Mouse (Mus musculus) kidney, postnatal 14 days (tissue): ENCODE measurements around the gene Cnpy2.
A peak's percentile ranks its signal among the peaks of the same experiment; 100 is the strongest.
"Not testable (repeated sequence)": the region's sequence is repeated elsewhere in the genome, so short reads cannot be mapped to it uniquely, and the experiment has no call there.

Experiments used
- DNase-seq: peaks from one replicate; pipeline ENCODE4 v3.0.0; 2022; ENCODE audit warnings: mixed read lengths

Cnpy2 gene

GRCm38 (mm10) chr10:128322141-128323108 is at the start of gene Cnpy2:
Cnpy2 (plus strand) TSS chr10:128322459.
- peak; percentile 90 for DNase-seq

GRCm38 (mm10) chr10:128272819-128273439 is 49.3 kb upstream of the Cnpy2 start:
- DNase-seq = not testable (repeated sequence)

DNA sequence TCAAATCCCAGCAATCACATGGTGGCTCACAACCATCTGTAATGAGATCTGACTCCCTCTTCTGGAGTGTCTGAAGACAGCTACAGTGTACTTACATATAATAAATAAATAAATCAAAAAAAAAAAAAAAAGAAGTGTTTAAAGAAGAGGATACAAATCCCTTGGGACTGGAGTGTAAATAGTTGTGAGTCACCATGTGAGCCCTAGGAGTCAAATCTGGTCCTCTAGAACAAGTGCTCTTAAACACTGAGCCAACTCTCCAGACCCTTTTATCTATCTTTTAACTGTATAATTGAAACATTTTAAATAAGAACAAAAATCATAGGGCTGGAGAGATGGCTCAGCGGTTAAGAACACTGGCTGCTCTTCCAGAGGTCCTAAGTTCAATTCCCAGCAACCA is 46.9 kb upstream of the Cnpy2 start:
- not testable (repeated sequence) for DNase-seq

- no peak for DNase-seq
Observed at GRCm38 (mm10) chr10:128278158-128278557, 44.1 kb upstream of the Cnpy2 start.

DNA sequence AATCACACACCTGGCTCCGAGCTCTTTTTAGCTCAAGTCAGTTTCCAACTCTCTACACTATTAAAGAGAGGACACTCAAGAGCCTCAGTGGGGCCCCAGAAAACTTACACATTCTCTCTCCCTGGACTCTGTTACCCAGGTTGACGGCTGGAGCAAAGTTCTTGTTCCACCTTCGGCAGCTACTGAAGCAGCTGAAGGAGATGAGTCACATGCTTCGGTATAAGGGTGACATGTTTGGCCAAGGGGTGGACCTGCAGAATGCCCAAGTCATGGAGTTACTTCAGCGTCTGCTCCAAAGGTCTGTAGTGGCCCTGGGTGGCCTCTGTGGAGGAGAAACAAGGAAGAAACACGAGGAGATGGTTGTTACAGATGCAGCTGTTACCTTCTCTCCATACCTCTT is 41.3 kb upstream of the Cnpy2 start:
- peak; percentile 41 for DNase-seq

DNA sequence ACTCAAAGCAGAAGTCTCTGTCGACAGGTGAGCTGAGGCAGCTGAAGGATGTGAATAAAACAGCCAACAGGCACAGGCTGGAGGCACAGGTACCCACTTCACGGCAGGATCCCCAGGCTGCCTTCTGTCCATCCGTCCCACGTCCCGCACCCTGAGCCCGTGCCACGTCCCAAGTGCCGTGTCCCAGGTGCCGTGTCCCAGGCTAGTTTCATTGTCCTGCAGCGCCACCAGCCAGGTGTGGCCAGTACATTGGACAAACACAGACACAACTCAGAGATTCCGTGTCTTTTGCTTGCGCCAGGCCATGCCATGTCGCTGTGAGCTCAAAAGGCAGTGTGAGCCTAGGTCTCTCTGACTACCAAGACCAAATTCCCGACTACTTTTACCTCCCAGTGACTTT is 40.6 kb upstream of the Cnpy2 start:
- DNase-seq = no peak

DNA sequence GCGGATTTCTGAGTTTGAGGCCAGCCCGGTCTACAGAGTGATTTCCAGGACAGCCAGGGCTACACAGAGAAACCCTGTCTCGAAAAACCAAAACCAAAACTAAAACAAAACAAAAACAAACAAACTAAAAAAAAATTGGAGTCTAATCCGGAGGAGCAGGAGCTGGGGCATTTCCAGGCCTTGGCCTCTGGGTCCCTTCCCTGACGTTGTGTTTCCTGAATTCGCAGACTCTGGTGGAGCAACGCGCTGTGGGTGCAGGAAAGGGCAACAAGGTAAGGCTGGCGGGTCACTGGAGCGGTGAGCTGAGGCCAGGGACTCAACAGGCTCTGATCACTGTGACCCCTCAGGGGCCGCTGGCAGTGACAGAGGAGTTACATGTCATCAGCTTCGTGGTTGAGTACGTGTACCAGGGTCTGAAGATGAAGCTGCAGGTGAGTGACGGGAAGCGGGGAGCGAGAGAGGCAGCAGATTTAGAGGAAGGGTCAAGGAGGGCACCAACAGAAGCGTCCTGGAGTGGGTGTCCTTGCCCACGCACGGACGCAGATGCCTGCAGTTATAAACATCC is 39.3 kb upstream of the Cnpy2 start:
- no peak for DNase-seq

DNA sequence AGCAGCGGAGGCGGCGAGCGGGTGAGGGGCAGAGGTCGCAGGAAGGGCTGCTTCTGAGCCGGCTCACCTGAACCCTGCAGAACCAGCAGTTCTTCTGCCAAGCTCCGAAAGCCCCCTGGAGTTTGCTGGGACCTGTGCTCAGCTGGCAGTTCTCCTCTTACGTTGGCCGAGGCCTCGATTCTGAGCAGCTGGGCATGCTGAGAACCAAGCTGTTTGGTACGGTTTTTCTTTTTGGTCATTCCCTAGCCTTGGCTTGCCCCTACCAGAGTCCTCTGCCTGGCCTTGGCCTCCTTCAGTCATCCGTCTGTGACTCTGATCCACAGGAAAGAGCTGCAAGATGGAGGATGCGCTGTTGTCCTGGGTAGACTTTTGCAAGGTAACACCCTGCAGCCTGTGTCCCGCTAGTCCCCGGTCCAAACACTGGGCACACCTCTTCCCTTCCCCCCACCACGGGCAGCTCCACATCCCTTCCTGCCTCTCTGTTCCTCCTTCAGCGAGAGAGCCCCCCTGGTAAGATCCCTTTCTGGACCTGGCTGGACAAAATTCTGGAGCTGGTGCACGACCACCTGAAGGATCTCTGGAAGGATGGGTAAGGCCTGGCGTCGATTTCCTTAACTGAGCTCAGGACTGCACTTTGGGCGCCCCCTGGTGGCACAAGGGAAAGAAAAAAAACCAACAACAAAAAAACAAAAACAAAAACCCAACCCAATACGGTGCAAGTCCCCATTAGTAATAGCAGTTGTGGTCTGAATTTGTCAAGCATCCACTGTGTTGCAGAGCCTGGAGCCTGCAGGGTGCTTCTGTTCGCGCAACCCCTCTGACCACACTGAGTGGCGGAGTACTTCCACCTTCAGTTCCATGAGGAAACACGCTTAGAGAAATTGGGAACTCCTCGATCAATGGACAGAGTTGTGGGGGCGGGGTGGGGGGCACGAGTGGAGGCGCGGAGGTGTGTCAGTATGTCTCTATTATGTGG is 38.4 kb upstream of the Cnpy2 start:
- DNase-seq = peak; percentile 74

DNA sequence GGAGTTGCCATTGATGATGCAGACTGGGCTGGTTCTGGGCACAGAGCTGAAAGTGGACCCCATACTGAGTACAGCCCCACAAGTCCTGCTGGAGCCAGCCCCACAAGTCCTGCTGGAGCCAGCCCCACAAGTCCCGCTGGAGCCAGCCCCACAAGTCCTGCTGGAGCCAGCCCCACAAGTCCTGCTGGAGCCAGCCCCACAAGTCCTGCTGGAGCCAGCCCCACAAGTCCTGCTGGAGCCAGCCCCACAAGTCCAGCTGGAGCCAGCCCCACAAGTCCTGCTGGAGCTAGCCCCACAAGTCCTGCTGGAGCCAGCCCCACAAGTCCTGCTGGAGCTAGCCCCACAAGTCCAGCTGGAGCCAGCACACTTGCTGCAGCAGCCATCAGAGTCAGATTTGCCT is 31.7 kb upstream of the Cnpy2 start:
- DNase-seq = not testable (repeated sequence)

DNA sequence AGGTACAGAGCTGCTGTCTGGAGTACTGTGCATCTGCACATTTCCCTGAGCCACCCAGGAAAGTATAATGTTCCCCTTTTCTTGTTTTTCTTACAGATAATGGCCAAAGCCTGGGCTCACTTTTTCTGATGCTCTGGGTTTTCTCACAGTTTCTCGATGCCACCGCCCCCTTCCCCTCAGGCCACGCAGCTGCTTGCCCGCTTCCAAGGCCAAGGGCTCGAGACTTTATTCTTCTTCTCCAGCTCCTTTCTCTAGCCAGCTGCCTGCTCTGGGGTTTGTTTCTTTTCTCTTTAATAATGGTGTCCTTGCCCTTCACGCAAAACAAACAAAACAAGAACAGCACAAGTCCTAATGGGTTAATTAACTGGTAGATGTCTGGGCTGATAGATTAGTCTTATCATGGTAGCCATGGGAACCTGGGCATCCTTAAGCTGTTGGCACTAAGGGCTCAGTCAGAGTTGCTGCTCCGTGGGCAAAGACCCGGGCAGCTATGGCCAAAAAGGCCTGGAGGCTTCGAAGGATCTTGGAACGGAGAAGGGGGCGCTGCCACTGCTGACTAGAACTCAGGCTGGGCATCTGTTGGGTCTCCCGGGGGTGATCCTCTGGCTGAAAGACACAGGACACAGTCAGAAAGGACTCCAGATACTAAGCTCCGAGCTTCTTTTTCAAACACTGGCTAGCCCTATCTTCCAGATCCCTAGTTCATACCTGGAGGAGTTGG is 25.7 kb upstream of the Cnpy2 start:
- DNase-seq = no peak

DNA sequence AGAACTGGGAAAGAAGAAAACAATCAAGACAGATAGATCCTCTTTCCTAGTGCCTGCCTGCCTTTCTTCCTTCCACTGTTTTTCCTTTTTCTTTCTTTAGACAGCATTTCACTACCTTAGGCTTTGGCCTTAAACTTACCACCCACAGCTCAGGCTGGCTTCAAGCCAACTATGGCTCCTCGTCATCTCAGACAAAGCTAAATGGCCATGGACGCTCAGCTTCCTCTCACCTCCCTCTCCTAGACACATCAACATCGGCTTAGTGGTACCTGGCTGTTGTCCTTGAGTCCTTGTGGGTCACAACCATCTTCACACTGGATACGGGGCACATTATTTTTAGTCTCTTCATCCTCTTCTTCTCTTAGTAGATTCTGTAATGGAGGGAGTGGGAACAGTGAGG is 25.0 kb upstream of the Cnpy2 start:
- no peak for DNase-seq

- DNase-seq = peak; percentile 24
Observed at GRCm38 (mm10) chr10:128297622-128298021, 24.6 kb upstream of the Cnpy2 start.

DNA sequence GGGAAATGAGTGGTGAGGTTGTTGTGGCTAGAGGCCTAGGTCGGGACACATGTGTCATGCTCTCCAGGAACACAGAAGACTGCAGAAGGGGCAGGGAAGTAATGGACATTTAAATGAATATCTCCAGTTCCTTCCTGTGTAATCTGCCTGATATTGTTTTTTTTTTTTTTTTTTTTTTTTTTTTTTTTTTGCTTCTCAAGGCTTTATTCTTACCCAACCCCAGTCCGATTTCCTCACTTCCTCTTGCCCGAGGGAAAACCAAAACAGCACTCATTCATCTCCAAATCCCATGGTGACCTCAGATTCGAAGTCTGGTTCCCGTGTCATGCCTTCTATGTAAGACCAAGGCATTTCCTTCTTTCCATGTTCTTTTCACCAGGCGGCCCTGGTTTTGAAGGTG is 24.0 kb upstream of the Cnpy2 start:
- no peak for DNase-seq

DNA sequence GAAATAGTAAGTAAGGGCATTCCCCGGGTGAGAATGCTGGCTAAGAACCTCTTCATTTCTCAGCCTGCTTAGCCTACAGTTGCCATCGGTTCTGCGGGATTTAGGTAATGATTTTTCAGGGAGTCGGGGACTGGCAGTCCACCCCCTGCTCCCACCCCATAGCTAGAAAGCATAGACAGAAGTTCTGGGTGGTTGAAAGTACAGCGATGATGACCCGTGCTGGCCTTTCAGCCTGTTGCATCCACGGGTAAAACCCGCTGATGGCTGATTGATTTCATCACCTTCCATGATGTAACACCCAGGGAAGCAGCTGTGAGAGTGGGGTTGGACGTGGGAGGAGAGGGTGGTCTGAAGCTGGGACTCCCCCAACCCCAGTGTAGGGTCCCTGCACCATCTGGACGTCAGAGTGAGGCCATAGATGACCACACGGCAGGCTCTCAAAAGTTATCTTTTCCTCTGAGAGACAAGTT is 23.5 kb upstream of the Cnpy2 start, which contains the start of gene Il23a:
Gene Il23a, minus strand, starts transcription at position 51 of the 470 bp plus-strand sequence.
- no peak for DNase-seq

- no peak for DNase-seq
Observed at GRCm38 (mm10) chr10:128302357-128302756, 19.9 kb upstream of the Cnpy2 start.

GRCm38 (mm10) chr10:128302785-128303125 is 19.5 kb upstream of the Cnpy2 start:
- no peak for DNase-seq

GRCm38 (mm10) chr10:128303126-128304021 is 18.9 kb upstream of the Cnpy2 start, which contains the start of gene Pan2:
Pan2 (plus strand) TSS chr10:128303335.
- peak; percentile 100 for DNase-seq

DNA sequence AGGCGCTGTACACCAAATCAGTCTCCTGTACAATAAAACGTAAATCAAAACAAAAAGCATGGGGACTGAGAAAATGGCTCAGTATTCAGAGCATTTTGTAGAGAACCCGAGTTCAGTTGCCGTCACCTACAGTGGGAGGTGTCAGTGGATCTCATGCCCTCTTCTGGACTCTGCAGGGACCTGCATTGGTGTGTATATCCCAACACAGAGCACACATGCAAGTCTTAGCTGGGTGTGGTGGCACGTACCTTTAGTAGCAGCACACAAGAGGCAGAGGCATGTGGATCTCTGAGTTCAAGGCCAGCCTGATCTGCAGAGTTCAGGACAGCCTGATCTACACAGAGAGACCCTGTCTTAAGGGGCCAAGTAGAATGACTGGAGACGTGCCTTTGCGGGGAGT is 12.6 kb upstream of the Cnpy2 start:
- DNase-seq = no peak

DNA sequence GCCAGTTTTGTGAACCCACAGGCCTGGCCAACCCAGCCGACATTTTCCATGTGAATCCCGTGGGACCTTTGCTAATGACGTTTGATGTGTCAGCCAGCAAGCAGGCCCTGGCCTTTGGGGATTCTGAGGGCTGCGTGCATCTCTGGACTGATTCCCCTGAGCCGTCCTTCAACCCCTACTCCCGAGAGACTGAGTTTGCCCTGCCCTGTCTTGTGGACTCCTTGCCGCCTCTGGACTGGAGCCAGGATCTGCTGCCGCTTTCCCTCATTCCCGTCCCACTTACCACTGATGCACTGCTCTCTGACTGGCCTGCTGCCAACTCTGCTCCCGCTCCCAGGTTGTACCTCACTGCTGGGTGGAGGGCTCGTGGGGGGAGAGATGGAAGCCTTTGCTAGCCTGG is 12.1 kb upstream of the Cnpy2 start:
- DNase-seq = peak; percentile 79

DNA sequence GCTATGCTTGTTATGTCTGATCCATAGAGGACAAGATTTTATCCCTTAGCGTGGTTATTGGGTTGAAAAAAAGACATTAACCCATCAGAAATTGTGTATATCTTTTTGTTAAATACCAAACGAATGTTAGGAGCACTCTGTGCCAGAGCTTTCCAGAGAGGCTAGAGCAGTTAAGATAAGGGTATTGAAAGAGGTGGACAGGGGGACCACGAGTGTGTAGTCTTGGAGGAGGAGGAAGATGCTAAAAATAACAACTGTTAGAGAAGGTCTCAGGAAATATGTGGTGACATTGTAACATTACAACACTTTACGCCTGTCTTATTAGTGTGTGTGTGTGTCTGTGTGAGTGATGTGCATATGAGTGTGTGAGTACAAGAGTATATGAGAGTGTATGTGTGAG is 11.4 kb upstream of the Cnpy2 start:
- no peak for DNase-seq

DNA sequence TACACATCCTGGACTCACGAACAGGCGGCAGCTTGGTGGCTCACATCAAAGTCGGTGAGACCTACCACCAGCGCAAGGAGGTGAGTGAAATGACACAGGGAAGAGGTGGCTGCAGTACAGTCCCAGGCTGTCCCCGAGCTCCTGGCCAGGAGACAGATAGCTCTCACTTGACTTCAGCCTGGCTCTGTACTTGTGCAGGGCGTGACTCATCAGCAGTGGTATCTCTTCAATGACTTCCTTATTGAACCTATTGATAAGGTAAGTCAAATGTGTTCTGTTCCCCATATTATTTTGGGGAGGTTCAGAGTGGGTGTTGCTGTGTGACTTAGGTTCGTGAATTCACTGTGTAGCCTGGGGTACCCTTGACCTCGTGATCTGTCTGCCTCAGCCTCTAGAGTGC is 6.7 kb upstream of the Cnpy2 start:
- DNase-seq = no peak
